Mouse (Mus musculus): Measurements from ENCODE around the gene Gpn1. TPM values are rescaled to one million over a fixed set of nuclear protein-coding genes. Genes with fewer than 3 reads are reported as not detected.

The Gpn1 gene
- polyA plus RNA-seq, 1 experiment from 2014 or later = 80.5 TPM

GRCm38 (mm10) chr5:31562036-31562666, 67.6 kb downstream of the Gpn1 start:
- H3K9me3 ChIP-seq = no peaks in the 10 kb centered on the region
- no peak overlapping the region for H3K4me3 ChIP-seq (replicated peaks)
- H3K27ac ChIP-seq = no peak overlapping the region
- no peak for ATAC-seq
- H3K4me1 ChIP-seq (replicated peaks) = 0 out of 2 replicates have a peak, but pooled peaks cover 2% of the 10 kb centered on the region
- H3K4me2 ChIP-seq (replicated peaks) = no peak overlapping the region
- H3K36me3 ChIP-seq = peaks cover 42% of the 10 kb centered on the region
- no peak overlapping the region for H3K9ac ChIP-seq (replicated peaks)
- no peaks in the 10 kb centered on the region for H3K27me3 ChIP-seq
- 91% methylated on average over 7 of the region's 7 CpGs for WGBS

Other genes starting within 250 kb of the Gpn1 start
- gene Krtcap3, start 243.1 kb upstream of the Gpn1 start, polyA plus RNA-seq (2015; fragmentation: Nextera tagmentation; extraction: Ambion mirVana) = 1.7 and 3.4 TPM in 2 replicates
- 34.4 and 36.0 TPM in 2 replicates for gene Ift172, start 203.6 kb upstream of the Gpn1 start, polyA plus RNA-seq (2015; fragmentation: Nextera tagmentation; extraction: Ambion mirVana)
- 63.2 and 74.5 TPM in 2 replicates for gene Fndc4, start 198.7 kb upstream of the Gpn1 start, polyA plus RNA-seq (2015; fragmentation: Nextera tagmentation; extraction: Ambion mirVana)
- 0.12 and 0.43 TPM in 2 replicates for gene Gckr, start 197.3 kb upstream of the Gpn1 start, polyA plus RNA-seq (2015; fragmentation: Nextera tagmentation; extraction: Ambion mirVana)
- 124 and 125 TPM in 2 replicates for gene Zfp512, start 42.3 kb upstream of the Gpn1 start, polyA plus RNA-seq (2015; fragmentation: Nextera tagmentation; extraction: Ambion mirVana)
- gene 4930548H24Rik, start 9.0 kb upstream of the Gpn1 start, polyA plus RNA-seq (2015; fragmentation: Nextera tagmentation; extraction: Ambion mirVana) = 0.13 and 0.18 TPM in 2 replicates
- 32.6 and 34.8 TPM in 2 replicates for gene Slc4a1ap, start 32.3 kb downstream of the Gpn1 start, polyA plus RNA-seq (2015; fragmentation: Nextera tagmentation; extraction: Ambion mirVana)
- 30.5 and 33.7 TPM in 2 replicates for gene Supt7l, start 33.1 kb downstream of the Gpn1 start, polyA plus RNA-seq (2015; fragmentation: Nextera tagmentation; extraction: Ambion mirVana)
- 188 and 192 TPM in 2 replicates for gene Mrpl33, start 102.2 kb downstream of the Gpn1 start, polyA plus RNA-seq (2015; fragmentation: Nextera tagmentation; extraction: Ambion mirVana)
- 1.7 and 2.2 TPM in 2 replicates for gene Rbks, start 202.9 kb downstream of the Gpn1 start, polyA plus RNA-seq (2015; fragmentation: Nextera tagmentation; extraction: Ambion mirVana)
- 63.4 and 64.7 TPM in 2 replicates for gene Babam2, start 202.9 kb downstream of the Gpn1 start, polyA plus RNA-seq (2015; fragmentation: Nextera tagmentation; extraction: Ambion mirVana)

Data from midbrain, embryonic 13.5 days (tissue).